Mouse (Mus musculus) kidney, embryonic 14.5 days (tissue): ENCODE results near the gene Esr2. TPM values are rescaled to one million over a fixed set of nuclear protein-coding genes. Genes with fewer than 3 reads are reported as not detected.

Experiments
- ATAC-seq: fragments of 200-750 bp; cut with Nextera tagmentation; 2 replicates; pipeline ENCODE4 v1.8.0; 2017; ENCODE audit warnings: moderate number of reproducible peaks, mild to moderate bottlenecking, moderate TSS enrichment, moderate library complexity; ENCODE audit not compliant: low FRiP score, low TSS enrichment
- H3K27ac ChIP-seq: fragments of 300-500 bp; sonication (generic); 2 replicates; pipeline ENCODE4 v1.5.1; 2014; ENCODE audit warnings: low read depth, mild to moderate bottlenecking, low read length, moderate library complexity, mixed read lengths
- H3K27me3 ChIP-seq: fragments of 300-500 bp; sonication (generic); 2 replicates; pipeline ENCODE4 v1.6.1; 2014; ENCODE audit warnings: mild to moderate bottlenecking, low read length; ENCODE audit not compliant: control insufficient read depth, insufficient read depth
- H3K36me3 ChIP-seq: fragments of 300-500 bp; sonication (generic); 2 replicates; pipeline ENCODE4 v1.6.1; 2014; ENCODE audit warnings: low read length, mixed read lengths; ENCODE audit not compliant: control insufficient read depth, insufficient read depth
- H3K4me1 ChIP-seq: fragments of 300-500 bp; sonication (generic); 2 replicates; pipeline ENCODE4 v1.6.1; 2014; ENCODE audit warnings: low read length, mixed read lengths; ENCODE audit not compliant: control insufficient read depth, insufficient read depth
- H3K4me2 ChIP-seq: fragments of 300-500 bp; sonication (generic); replicated peaks from 2 replicates; pipeline ENCODE4 v1.6.1; 2014; ENCODE audit warnings: low read depth, mild to moderate bottlenecking, low read length
- H3K4me3 ChIP-seq: fragments of 300-500 bp; sonication (generic); 2 replicates; pipeline ENCODE4 v1.5.1; 2014; ENCODE audit warnings: mild to moderate bottlenecking, low read length
- H3K9ac ChIP-seq: fragments of 300-500 bp; sonication (generic); 2 replicates; pipeline ENCODE4 v1.6.1; 2014; ENCODE audit warnings: low read depth, mild to moderate bottlenecking, low read length, moderate library complexity
- H3K9me3 ChIP-seq: fragments of 300-500 bp; sonication (generic); 2 replicates; pipeline ENCODE4 v1.6.1; 2016; ENCODE audit warnings: low read length; ENCODE audit not compliant: control insufficient read depth
- WGBS: fragments of 180-500 bp; shearing (Covaris S2); extraction: QIAGEN DNeasy Blood & Tissue Kit; methylation state at CpG from one replicate; pipeline ENCODE4 v1.1.7; 2014; 5-methylcytosine and 5-hydroxymethylcytosine counted together
- polyA plus RNA-seq: library from polyadenylated mRNA; unstranded; fragments of >200 nt; fragmentation: Nextera tagmentation; extraction: Ambion mirVana; gene quantifications from 2 replicates; pipeline ENCODE4 v1.2.1, GENCODE M21; 2014

Esr2 gene
- polyA plus RNA-seq, 1 experiment from 2014 or later, result 0.57 TPM

DNA sequence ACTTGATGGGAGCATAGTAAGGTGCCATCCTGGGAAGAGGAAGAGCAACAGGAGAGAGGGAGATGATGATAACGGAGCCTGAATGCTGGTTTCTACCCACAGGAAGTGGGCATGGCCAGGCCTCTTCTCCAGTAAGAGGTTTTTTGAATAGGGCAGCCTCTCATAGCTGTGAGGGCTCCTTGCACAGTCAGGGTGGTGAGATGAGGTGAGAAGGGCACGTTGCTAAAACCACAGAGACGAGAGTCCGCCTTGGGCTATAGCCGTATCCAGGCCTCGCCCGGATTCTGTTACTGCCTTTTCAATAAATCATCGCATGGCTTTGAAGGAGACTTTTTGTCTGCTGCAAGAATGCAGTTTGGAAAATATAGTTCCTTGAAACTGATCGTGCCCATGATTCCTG is 92.0 kb downstream of the Esr2 start:
- no peaks in the 10 kb centered on the region for H3K27me3 ChIP-seq
- ATAC-seq, result no peak
- peaks cover 12% of the 10 kb centered on the region for H3K4me1 ChIP-seq
- no peaks in the 10 kb centered on the region for H3K9me3 ChIP-seq
- WGBS, result 30% methylated on average over 9 of the region's 9 CpGs
- no peak overlapping the region for H3K27ac ChIP-seq
- H3K4me3 ChIP-seq, result no peak overlapping the region
- H3K4me2 ChIP-seq, result no peak overlapping the region
- no peak overlapping the region for H3K9ac ChIP-seq
- H3K36me3 ChIP-seq, result peaks cover 3% of the 10 kb centered on the region; the same call in 1 of the 2 replicates

DNA sequence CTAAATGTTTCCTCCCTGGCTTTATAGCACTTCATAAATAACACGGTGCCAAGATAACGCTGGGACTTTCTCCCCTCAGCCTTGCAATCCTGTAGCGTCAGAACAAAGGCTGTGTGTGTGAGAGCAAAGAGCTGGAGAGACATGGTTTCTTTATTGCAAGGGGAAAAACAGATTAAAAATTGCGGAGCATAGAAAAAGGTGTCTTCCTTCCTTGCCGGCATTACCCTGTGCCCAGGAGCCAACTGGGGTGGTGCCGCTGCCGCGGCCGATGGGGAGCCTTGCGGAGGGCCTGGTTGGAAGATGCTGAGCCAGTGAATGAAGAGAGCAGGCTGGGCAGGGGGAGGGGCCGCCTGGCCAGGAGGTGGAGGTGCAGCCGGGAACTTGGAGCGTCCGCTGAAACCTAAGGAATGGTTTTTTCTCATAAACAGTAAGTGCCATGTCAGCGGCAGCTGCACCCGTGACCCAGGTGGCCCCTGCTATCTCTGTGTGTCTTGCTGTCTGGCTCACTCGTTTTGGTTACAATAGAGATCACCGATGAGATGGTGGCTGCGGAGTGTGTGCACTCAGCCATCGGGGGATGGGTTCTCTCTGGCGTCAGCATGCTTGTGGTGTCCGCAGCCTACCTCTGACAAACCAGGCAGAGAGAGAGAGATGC is 95.4 kb downstream of the Esr2 start:
- no peak overlapping the region for H3K27ac ChIP-seq
- H3K4me2 ChIP-seq, result peak overlapping the region; percentile 55
- H3K4me3 ChIP-seq, result peak overlapping the region; percentile 25
- 7% methylated on average over 22 of the region's 22 CpGs for WGBS
- H3K9me3 ChIP-seq, result no peaks in the 10 kb centered on the region
- peaks cover 12% of the 10 kb centered on the region for H3K4me1 ChIP-seq
- peak overlapping the region; percentile 2; the same call in 1 of the 2 replicates for H3K9ac ChIP-seq
- peak; percentile 83; the same call in 1 of the 2 replicates for ATAC-seq
- H3K27me3 ChIP-seq, result no peaks in the 10 kb centered on the region
- peaks cover 10% of the 10 kb centered on the region; the same call in 1 of the 2 replicates for H3K36me3 ChIP-seq

DNA sequence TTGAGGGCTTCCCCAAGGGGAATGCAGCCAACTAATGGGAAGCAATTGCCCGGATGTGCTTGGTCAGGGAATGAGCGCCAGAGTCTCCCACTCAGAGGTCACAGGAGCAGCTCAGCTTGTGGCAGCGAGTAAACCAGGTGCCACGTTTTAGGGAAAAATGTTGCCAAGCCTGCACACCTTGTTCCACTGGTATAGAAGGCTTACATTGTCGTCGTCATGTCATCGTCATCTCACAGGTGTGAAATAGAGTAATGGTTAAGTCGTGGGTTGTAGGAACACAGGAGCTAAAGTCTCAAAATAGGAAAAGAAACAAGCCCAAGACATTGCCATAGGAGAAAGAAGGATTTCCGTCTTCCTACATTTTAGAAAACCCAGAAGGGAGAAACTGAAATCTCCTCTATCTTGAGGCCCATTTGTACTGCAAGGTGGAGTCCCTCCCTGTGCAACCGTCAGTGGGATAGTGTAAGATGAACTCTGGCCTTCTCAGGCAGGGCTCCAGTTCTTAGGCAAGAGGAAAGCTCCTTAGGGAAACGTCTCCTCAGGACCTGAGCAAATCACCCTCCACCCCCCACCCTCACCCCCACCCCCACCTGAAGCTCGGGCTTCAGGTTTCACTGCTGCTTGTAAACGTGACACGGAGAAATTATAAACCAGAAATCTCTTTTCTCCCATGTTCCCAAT is 96.0 kb downstream of the Esr2 start:
- 29% methylated on average over 14 of the region's 14 CpGs for WGBS
- Histone ChIP-seq H3K27ac (no peak overlapping the region), H3K9me3 (no peaks in the 10 kb centered on the region), H3K4me2 (peak overlapping the region; percentile 55), H3K4me1 (peaks cover 12% of the 10 kb centered on the region), H3K4me3 (peak overlapping the region; percentile 25; the same call in 1 of the 2 replicates), H3K9ac (peak overlapping the region; percentile 2; the same call in 1 of the 2 replicates), H3K27me3 (no peaks in the 10 kb centered on the region), H3K36me3 (peaks cover 10% of the 10 kb centered on the region; the same call in 1 of the 2 replicates)
- peak; percentile 36; the same call in 1 of the 2 replicates for ATAC-seq

DNA sequence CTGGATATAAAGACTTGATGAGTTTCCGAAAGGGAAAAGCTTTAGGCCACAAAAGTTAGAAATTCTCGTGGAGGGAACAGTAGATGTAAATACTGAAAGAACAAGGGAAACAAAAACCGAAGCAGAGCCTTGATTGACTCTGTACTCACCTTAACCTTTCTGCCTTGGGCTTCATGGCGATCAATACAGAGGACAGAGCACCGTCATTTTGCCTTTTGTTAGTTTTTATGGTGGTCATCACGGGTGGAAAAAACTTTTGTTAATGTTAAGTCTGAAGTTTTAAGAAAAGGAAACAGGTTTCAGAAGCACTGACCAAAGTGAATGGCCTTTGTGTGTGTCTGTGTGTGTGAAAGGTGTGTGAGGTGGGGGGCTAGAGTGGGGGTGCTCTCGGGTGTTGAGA is 103.1 kb downstream of the Esr2 start:
- Histone ChIP-seq H3K9ac (no peak overlapping the region), H3K36me3 (peaks cover 23% of the 10 kb centered on the region), H3K9me3 (no peaks in the 10 kb centered on the region), H3K4me2 (no peak overlapping the region), H3K27me3 (no peaks in the 10 kb centered on the region), H3K4me1 (no peaks in the 10 kb centered on the region), H3K27ac (no peak overlapping the region), H3K4me3 (no peak overlapping the region)
- ATAC-seq, result no peak
- 52% methylated on average over 7 of the region's 7 CpGs for WGBS

DNA sequence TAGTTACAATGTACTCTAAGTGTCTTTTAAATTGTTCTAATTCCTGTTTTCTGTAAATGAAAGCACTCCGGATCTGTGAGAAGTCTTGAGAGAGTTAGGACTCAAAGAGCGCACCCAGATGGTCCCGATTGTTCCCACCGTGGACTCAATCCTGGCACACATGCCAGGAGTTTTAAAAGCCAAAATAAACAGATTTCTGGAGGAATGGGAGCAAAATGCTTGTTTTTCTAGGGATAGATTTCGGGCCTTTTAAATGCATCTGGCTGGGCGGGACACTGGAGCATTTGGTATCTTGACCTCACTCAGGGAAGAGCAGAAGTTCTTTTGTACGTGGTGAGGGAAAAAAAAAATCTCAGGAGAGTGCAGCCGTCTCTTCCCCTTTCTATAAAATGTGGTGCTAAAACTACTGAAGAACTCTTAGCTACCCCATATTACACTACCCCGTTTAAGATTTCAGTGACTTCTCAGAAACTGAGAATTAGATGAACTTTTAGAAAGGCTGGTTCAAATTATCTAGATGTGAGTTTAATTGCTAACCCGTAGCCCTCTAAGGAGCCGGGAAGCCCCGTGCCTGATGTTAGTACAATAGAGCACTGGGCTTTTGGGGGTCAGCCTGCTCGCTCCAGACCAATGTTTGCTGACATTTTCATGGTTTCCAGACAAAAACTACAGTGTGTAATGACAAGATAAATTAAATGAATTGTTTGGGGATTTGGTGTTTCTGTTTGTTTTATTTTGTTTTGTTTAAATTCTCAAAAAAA is 103.8 kb downstream of the Esr2 start:
- no peaks in the 10 kb centered on the region for H3K27me3 ChIP-seq
- H3K4me2 ChIP-seq, result peak overlapping the region; percentile 19; the same call in 1 of the 2 replicates
- no peak overlapping the region for H3K27ac ChIP-seq
- H3K9ac ChIP-seq, result no peak overlapping the region
- ATAC-seq, result no peak
- 22% methylated on average over 13 of the region's 13 CpGs for WGBS
- no peaks in the 10 kb centered on the region for H3K9me3 ChIP-seq
- H3K36me3 ChIP-seq, result peaks cover 21% of the 10 kb centered on the region
- H3K4me1 ChIP-seq, result no peaks in the 10 kb centered on the region
- no peak overlapping the region for H3K4me3 ChIP-seq

DNA sequence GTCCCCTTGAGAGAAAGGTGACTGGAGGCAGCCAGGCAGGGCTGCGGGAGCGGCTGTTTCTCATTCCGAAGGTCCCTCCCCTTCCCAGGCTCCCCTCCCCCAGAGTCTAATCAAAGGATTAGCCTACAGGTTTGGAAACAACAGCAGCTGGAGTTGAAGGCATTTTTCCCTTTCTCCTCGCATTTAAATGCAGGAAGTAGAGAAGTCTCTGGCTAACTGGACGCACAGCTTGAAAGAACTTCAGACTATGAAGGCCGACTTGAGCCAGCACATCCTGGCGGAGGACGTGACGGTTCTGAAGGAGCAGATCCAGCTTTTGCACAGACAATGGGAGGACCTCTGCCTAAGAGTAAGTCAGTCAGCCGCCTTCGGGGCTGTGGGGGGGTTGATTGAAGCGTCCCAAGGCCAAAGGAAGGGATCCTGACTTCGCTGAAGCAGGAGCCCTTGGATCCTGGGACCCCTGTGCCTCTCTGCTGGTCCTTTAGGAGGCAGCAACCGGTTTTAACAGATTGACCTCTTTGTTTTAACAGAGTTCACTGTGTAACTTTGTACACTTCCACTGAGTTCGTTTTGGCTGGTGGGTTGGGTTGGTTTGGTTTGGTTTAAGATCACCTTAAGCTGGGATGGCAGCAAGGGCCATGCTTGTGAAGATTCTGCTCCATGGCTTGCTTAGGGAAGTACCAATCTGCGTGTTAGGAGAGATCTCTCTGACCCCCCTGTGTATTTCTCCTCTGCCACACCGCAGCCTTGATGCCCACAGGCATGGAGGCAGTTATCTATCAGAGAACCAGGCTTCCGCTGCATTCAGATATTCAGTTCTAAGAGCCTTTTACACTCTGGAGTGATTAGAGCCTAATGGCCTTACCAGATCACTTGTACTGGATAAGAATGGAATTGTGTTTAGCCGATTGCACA is 104.9 kb downstream of the Esr2 start:
- Histone ChIP-seq H3K4me1 (no peaks in the 10 kb centered on the region), H3K4me3 (peak overlapping the region; percentile 24), H3K9ac (0 out of 2 replicates have a peak overlapping the region, but pooled peaks have one; percentile 40), H3K4me2 (peak overlapping the region; percentile 34), H3K27me3 (no peaks in the 10 kb centered on the region), H3K36me3 (peaks cover 17% of the 10 kb centered on the region), H3K9me3 (no peaks in the 10 kb centered on the region), H3K27ac (peak overlapping the region; percentile 6; the same call in 1 of the 2 replicates)
- peak; percentile 66 for ATAC-seq
- WGBS, result 16% methylated on average over 19 of the region's 19 CpGs

Other genes with a start within 250 kb of the Esr2 start
- gene Tex21, start 69.5 kb upstream of the Esr2 start, polyA plus RNA-seq, result not detected in 2 replicates
- 58.1 and 102 TPM in 2 replicates for gene Mthfd1, start 78.0 kb upstream of the Esr2 start, polyA plus RNA-seq
- 0.96 and 1.7 TPM in 2 replicates for gene Akap5, start 147.6 kb upstream of the Esr2 start, polyA plus RNA-seq
- gene Zbtb25, start 192.3 kb upstream of the Esr2 start, polyA plus RNA-seq, result 19.9 and 20.5 TPM in 2 replicates
- gene Zbtb1, start 193.0 kb upstream of the Esr2 start, polyA plus RNA-seq, result 8.3 and 12.5 TPM in 2 replicates
- gene Hspa2, start 226.9 kb upstream of the Esr2 start, polyA plus RNA-seq, result 5.4 and 7.7 TPM in 2 replicates
- 3.4 and 3.9 TPM in 2 replicates for gene Ppp1r36, start 240.3 kb upstream of the Esr2 start, polyA plus RNA-seq